Mouse (Mus musculus): ENCODE results near the gene AL731706.1. TPM values are rescaled to one million over a fixed set of nuclear protein-coding genes. Genes with fewer than 3 reads are reported as not detected.

Gene AL731706.1
- total and polyA plus RNA-seq, 3 experiments = 13.3 to 40.7 (median 14.8) TPM

DNA sequence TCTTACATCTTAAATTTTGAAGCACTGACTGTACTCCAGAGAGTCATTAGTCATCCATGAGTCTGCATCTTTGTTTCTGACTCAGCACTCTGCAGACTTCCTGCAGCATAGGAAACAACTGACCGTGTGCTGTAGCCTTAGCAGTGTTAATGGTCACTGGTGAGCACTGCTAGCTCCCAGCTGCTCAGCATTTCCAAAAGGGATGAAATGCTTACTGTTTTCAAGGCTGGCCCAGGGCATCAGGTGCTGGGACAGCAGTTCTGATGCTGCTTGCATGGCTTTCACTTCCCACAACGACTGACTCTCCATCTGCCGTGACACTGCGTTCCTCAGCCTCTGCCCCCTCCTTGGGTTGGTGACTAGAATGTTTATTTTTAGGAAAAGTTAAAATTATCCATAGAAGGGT lies 29.8 kb upstream of the AL731706.1 start:
- Histone ChIP-seq H3K4me3 (replicated peaks in 1 of 3; ENCODE audit: low read depth in 2 of 3, low read length in 2 of 3, poor library complexity in 1 of 3) (peak overlapping the region; percentile 16 to 44 (median 42)), H3K79me2 (replicated peaks; ENCODE audit: control insufficient read depth, extremely low read depth, insufficient read depth, poor library complexity, severe bottlenecking) (0 out of 2 replicates have a peak, but pooled peaks cover 3% of the 10 kb centered on the region), H3K27ac (ENCODE audit: insufficient read depth, low read depth) (peak overlapping the region; percentile 71), H3K9ac (ENCODE audit: insufficient read depth, low read depth) (peak overlapping the region; percentile 20), H3K4me1 (ENCODE audit: control insufficient read depth in 1 of 2, insufficient read depth in 2 of 2) (peaks cover 3 to 37% of the 10 kb centered on the region in 2 experiments; a peak in 2 of 4 replicates), H3K4me2 (ENCODE audit: insufficient read depth, low read depth, poor library complexity, severe bottlenecking) (peak overlapping the region; percentile 62), H3K36me3 (replicated peaks in 1 of 2; ENCODE audit: control insufficient read depth in 1 of 2, insufficient read depth in 1 of 2, low read length in 1 of 2) (peaks cover 0 to 8% of the 10 kb centered on the region in 2 experiments), H3K27me3 (replicated peaks) (no peaks in the 10 kb centered on the region), H3K9me3 (replicated peaks; ENCODE audit: low read length) (no peaks in the 10 kb centered on the region)
- dilution Hi-C loops (cut with MboI; ENCODE audit: extremely low pct_ligation_motif_present, extremely low pct_unique_long_range_greater_than_20kb, low sequenced_read_pairs) = no loop called here
- TF ChIP-seq IRF4 (IDR thresholded peaks at IDR 0.05; ENCODE audit: low read depth, low read length) = peak; percentile 67
- 0 out of 2 replicates have a peak, but pooled peaks have one; percentile 18 for TF ChIP-seq TCF12 (IDR thresholded peaks at IDR 0.05; ENCODE audit: low read depth, low read length)
- TF ChIP-seq ELF1 (IDR thresholded peaks at IDR 0.05; ENCODE audit: low read depth, low read length) = 0 out of 2 replicates have a peak, but pooled peaks have one; percentile 37
- TF ChIP-seq MXI1 (IDR thresholded peaks at IDR 0.05; ENCODE audit: low read depth, low read length) = no peak
- TF ChIP-seq MAFK (IDR thresholded peaks at IDR 0.05; ENCODE audit: insufficient replicate concordance, low read length) = peak; percentile 96
- TF ChIP-seq USF1 (IDR thresholded peaks at IDR 0.05; ENCODE audit: low read depth, low read length) = no peak
- TF ChIP-seq MEF2A (IDR thresholded peaks at IDR 0.05; ENCODE audit: borderline replicate concordance, low read depth, low read length) = peak; percentile 70; the same call in 1 of the 2 replicates
- TF ChIP-seq ETS1 (conservative IDR thresholded peaks at IDR 0.05; ENCODE audit: low read depth, low read length) = peak; percentile 61
- TF ChIP-seq BHLHE40 (IDR thresholded peaks at IDR 0.05; ENCODE audit: low read depth, low read length) = no peak
- peak; percentile 65; the same call in 1 of the 2 replicates for TF ChIP-seq MAZ (IDR thresholded peaks at IDR 0.05; ENCODE audit: low read depth, low read length)
- TF ChIP-seq USF2 (conservative IDR thresholded peaks at IDR 0.05; ENCODE audit: low read depth, low read length) = no peak
- peak; percentile 74; the same call in 1 of the 2 replicates for TF ChIP-seq SIN3A (IDR thresholded peaks at IDR 0.05; ENCODE audit: low read length)
- TF ChIP-seq MAX (IDR thresholded peaks at IDR 0.05; ENCODE audit: low read length) = no peak
- TF ChIP-seq EP300 (IDR thresholded peaks at IDR 0.05; ENCODE audit: low read length) = peak; percentile 64
- TF ChIP-seq RCOR1 (conservative IDR thresholded peaks at IDR 0.05; ENCODE audit: low read depth, low read length) = no peak
- no peak for TF ChIP-seq SMC3 (IDR thresholded peaks at IDR 0.05; ENCODE audit: low read depth, low read length)
- in situ Hi-C loops (cut with MboI; ENCODE audit: low pct_ligation_motif_present, low pct_unique_long_range_greater_than_20kb, low sequenced_read_pairs) = no loop called here
- DNase-seq (ENCODE audit: extremely low read depth) = peak; percentile 71

GRCm38 (mm10) chr2:136920257-136920993 lies 29.2 kb upstream of the AL731706.1 start:
- TF ChIP-seq POLR2A (IDR thresholded peaks at IDR 0.05; ENCODE audit: low read depth, low read length) (no peak), POLR2AphosphoS2 (IDR thresholded peaks at IDR 0.05; ENCODE audit: low read depth, low read length) (no peak), JUND (conservative IDR thresholded peaks at IDR 0.05; ENCODE audit: low read depth, low read length) (no peak), ZNF384 (IDR thresholded peaks at IDR 0.05; ENCODE audit: low read depth, low read length) (no peak), MYC (IDR thresholded peaks at IDR 0.05; ENCODE audit: low read depth, low read length) (no peak), SIN3A (IDR thresholded peaks at IDR 0.05; ENCODE audit: low read length) (no peak), USF2 (conservative IDR thresholded peaks at IDR 0.05; ENCODE audit: low read depth, low read length) (no peak), TBP (conservative IDR thresholded peaks at IDR 0.05; ENCODE audit: low read depth, low read length) (no peak), MXI1 (IDR thresholded peaks at IDR 0.05; ENCODE audit: low read depth, low read length) (no peak), NRF1 (IDR thresholded peaks at IDR 0.05; ENCODE audit: low read depth, low read length) (no peak), TCF12 (IDR thresholded peaks at IDR 0.05; ENCODE audit: low read depth, low read length) (no peak), SMC3 (IDR thresholded peaks at IDR 0.05; ENCODE audit: low read depth, low read length) (no peak), JUN (IDR thresholded peaks at IDR 0.05; ENCODE audit: insufficient read depth, low read depth, low read length) (no peak), EP300 (IDR thresholded peaks at IDR 0.05; ENCODE audit: low read length) (no peak), MAFK (IDR thresholded peaks at IDR 0.05; ENCODE audit: insufficient replicate concordance, low read length) (no peak), UBTF (IDR thresholded peaks at IDR 0.05; ENCODE audit: low read depth, low read length) (no peak)
- Histone ChIP-seq H3K4me2 (ENCODE audit: insufficient read depth, low read depth, poor library complexity, severe bottlenecking) (no peak overlapping the region), H3K4me1 (ENCODE audit: control insufficient read depth in 1 of 2, insufficient read depth in 2 of 2) (peaks cover 3 to 37% of the 10 kb centered on the region in 2 experiments; a peak in 2 of 4 replicates), H3K36me3 (replicated peaks in 1 of 2; ENCODE audit: control insufficient read depth in 1 of 2, insufficient read depth in 1 of 2, low read length in 1 of 2) (peaks cover 0 to 8% of the 10 kb centered on the region in 2 experiments), H3K79me2 (replicated peaks; ENCODE audit: control insufficient read depth, extremely low read depth, insufficient read depth, poor library complexity, severe bottlenecking) (0 out of 2 replicates have a peak, but pooled peaks cover 3% of the 10 kb centered on the region), H3K9me3 (replicated peaks; ENCODE audit: low read length) (no peaks in the 10 kb centered on the region), H3K4me3 (replicated peaks in 1 of 3; ENCODE audit: low read depth in 2 of 3, low read length in 2 of 3, poor library complexity in 1 of 3) (no peak overlapping the region), H3K9ac (ENCODE audit: insufficient read depth, low read depth) (no peak overlapping the region), H3K27me3 (replicated peaks) (no peaks in the 10 kb centered on the region), H3K27ac (ENCODE audit: insufficient read depth, low read depth) (no peak overlapping the region)
- dilution Hi-C loops (cut with MboI; ENCODE audit: extremely low pct_ligation_motif_present, extremely low pct_unique_long_range_greater_than_20kb, low sequenced_read_pairs) (no loop called here), in situ Hi-C loops (cut with MboI; ENCODE audit: low pct_ligation_motif_present, low pct_unique_long_range_greater_than_20kb, low sequenced_read_pairs) (no loop called here)
- no peak for DNase-seq (ENCODE audit: extremely low read depth)
